Mouse (Mus musculus) erythroblast, adult 5-6 weeks (primary cell): Measurements from ENCODE around the gene Hist1h2bk. TPM values are rescaled to one million over a fixed set of nuclear protein-coding genes. Genes with fewer than 3 reads are reported as not detected.
"Not testable (repeated sequence)": the region's sequence is repeated elsewhere in the genome, so short reads cannot be mapped to it uniquely, and the experiment has no call there.

Source experiments
- ATAC-seq: replicated peaks from 2 replicates; pipeline ENCODE4 v1.8.0; 2016; ENCODE audit warnings: moderate number of reproducible peaks, mild to moderate bottlenecking, moderate TSS enrichment, inconsistent platforms; ENCODE audit not compliant: poor library complexity, low FRiP score, severe bottlenecking
- total RNA-seq, 2 experiments: library from RNA; stranded (forward) in 1 of 2; stranded (reverse) in 1 of 2; fragments of 150-400 nt in 1 of 2; fragments of 200-764, 138-1000 nt in 1 of 2; gene quantifications; 2 replicates each; pipeline versions ENCODE4 v1.2.3 to v1.2.4; 2015 to 2017; ENCODE audit warnings: low replicate concordance in 2 of 2

Gene Hist1h2bk
- total RNA-seq, 2 experiments from 2014 or later = 14.6 to 660 TPM

DNA sequence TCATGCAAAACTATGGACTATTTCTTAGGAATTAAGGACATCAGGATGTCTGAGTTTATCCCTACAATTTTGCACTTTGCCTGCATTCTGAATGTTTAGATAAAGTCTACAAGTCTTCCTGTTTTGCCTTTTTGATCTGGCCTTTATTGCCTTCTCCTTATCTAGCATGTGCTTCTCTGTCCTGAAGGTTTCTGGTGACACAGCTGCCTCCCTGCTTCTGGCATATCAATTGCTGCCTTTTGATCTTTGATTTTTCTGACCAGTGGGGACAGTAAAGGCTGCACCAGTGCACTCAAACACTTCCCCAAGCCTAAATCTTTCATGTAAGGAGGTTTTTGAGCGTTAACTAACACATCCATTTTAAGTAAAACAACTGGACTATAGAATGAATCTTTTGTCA lies 27.8 kb downstream of the Hist1h2bk start:
- no peak for ATAC-seq

DNA sequence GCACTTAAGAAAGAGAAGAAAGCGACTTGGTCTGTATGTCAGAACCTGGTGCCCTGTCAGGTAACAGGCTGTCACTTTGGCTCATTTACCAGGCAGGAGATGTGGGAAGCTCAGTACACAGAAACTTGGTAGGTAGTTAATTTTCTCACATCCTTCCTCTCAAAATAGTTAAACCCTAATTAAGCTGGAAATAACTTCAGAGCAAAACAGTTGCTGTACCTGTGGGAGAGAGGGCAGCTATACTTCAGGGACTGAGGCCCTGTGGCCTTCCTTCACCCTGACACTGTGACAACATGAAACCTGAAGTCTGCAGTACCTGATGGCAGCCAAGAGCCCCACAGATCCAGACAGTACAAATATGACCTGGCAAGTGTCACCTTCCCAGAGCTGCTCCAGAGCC lies 48.5 kb downstream of the Hist1h2bk start, which contains the start of gene Vmn1r188:
TSS of gene Vmn1r188 (plus strand) at position 301 of the 400 bp plus-strand sequence.
- ATAC-seq = not testable (repeated sequence)

Other genes with a start within 250 kb of the Hist1h2bk start
- gene Hist1h2an, start 248.7 kb upstream of the Hist1h2bk start, total RNA-seq (2015; ENCODE audit: low replicate concordance) = not detected in 2 replicates
- gene Hist1h2an, start 248.7 kb upstream of the Hist1h2bk start, total RNA-seq (2017; ENCODE audit: low replicate concordance) = 456 and 497 TPM in 2 replicates
- gene Hist1h2bp, start 248.4 kb upstream of the Hist1h2bk start, total RNA-seq (2015; ENCODE audit: low replicate concordance) = 4.4 and 5.8 TPM in 2 replicates
- 33.7 and 47.3 TPM in 2 replicates for gene Hist1h2bp, start 248.4 kb upstream of the Hist1h2bk start, total RNA-seq (2017; ENCODE audit: low replicate concordance)
- 197 and 261 TPM in 2 replicates for gene Hist1h2bq, start 225.7 kb upstream of the Hist1h2bk start, total RNA-seq (2015; ENCODE audit: low replicate concordance)
- 24.3 and 156 TPM in 2 replicates for gene Hist1h2bq, start 225.7 kb upstream of the Hist1h2bk start, total RNA-seq (2017; ENCODE audit: low replicate concordance)
- 63.1 and 86.1 TPM in 2 replicates for gene Hist1h2ao, start 225.4 kb upstream of the Hist1h2bk start, total RNA-seq (2015; ENCODE audit: low replicate concordance)
- 517 TPM in 1 of 2 replicates, not detected in the other for gene Hist1h2ao, start 225.4 kb upstream of the Hist1h2bk start, total RNA-seq (2017; ENCODE audit: low replicate concordance)
- 71.7 and 77.6 TPM in 2 replicates for gene Hist1h4m, start 224.1 kb upstream of the Hist1h2bk start, total RNA-seq (2015; ENCODE audit: low replicate concordance)
- 860 and 1,014 TPM in 2 replicates for gene Hist1h4m, start 224.1 kb upstream of the Hist1h2bk start, total RNA-seq (2017; ENCODE audit: low replicate concordance)
- 6.9 and 21.5 TPM in 2 replicates for gene Hist1h4n, start 203.7 kb upstream of the Hist1h2bk start, total RNA-seq (2015; ENCODE audit: low replicate concordance)
- 699 and 712 TPM in 2 replicates for gene Hist1h4n, start 203.7 kb upstream of the Hist1h2bk start, total RNA-seq (2017; ENCODE audit: low replicate concordance)
- 40.2 and 52.7 TPM in 2 replicates for gene Hist1h2ap, start 202.4 kb upstream of the Hist1h2bk start, total RNA-seq (2015; ENCODE audit: low replicate concordance)
- gene Hist1h2ap, start 202.4 kb upstream of the Hist1h2bk start, total RNA-seq (2017; ENCODE audit: low replicate concordance) = 924 and 2,814 TPM in 2 replicates
- gene Hist1h2br, start 202.1 kb upstream of the Hist1h2bk start, total RNA-seq (2015; ENCODE audit: low replicate concordance) = 215 and 279 TPM in 2 replicates
- 157 and 261 TPM in 2 replicates for gene Hist1h2br, start 202.1 kb upstream of the Hist1h2bk start, total RNA-seq (2017; ENCODE audit: low replicate concordance)
- gene Zfp184, start 90.8 kb upstream of the Hist1h2bk start, total RNA-seq (2015; ENCODE audit: low replicate concordance) = 0.19 and 2.9 TPM in 2 replicates
- 0.34 and 2.5 TPM in 2 replicates for gene Zfp184, start 90.8 kb upstream of the Hist1h2bk start, total RNA-seq (2017; ENCODE audit: low replicate concordance)
- not detected in 2 replicates for gene Pom121l2, start 54.7 kb upstream of the Hist1h2bk start, total RNA-seq (2015; ENCODE audit: low replicate concordance)
- not detected in 2 replicates for gene Pom121l2, start 54.7 kb upstream of the Hist1h2bk start, total RNA-seq (2017; ENCODE audit: low replicate concordance)
- 2.7 and 6.3 TPM in 2 replicates for gene Prss16, start 26.1 kb upstream of the Hist1h2bk start, total RNA-seq (2015; ENCODE audit: low replicate concordance)
- gene Prss16, start 26.1 kb upstream of the Hist1h2bk start, total RNA-seq (2017; ENCODE audit: low replicate concordance) = 1.8 and 2.2 TPM in 2 replicates
- gene Hist1h2ah, start 302 bp upstream of the Hist1h2bk start, total RNA-seq (2015; ENCODE audit: low replicate concordance) = 2.5 TPM in 1 of 2 replicates, not detected in the other
- 462 and 930 TPM in 2 replicates for gene Hist1h2ah, start 302 bp upstream of the Hist1h2bk start, total RNA-seq (2017; ENCODE audit: low replicate concordance)
- gene Hist1h4i, start 5.5 kb downstream of the Hist1h2bk start, total RNA-seq (2015; ENCODE audit: low replicate concordance) = 32.4 and 38.2 TPM in 2 replicates
- 129 and 151 TPM in 2 replicates for gene Hist1h4i, start 5.5 kb downstream of the Hist1h2bk start, total RNA-seq (2017; ENCODE audit: low replicate concordance)
- gene Hist1h2ag, start 7.1 kb downstream of the Hist1h2bk start, total RNA-seq (2015; ENCODE audit: low replicate concordance) = 3.7 and 12.3 TPM in 2 replicates
- gene Hist1h2ag, start 7.1 kb downstream of the Hist1h2bk start, total RNA-seq (2017; ENCODE audit: low replicate concordance) = 705 and 715 TPM in 2 replicates
- 17.9 and 23.8 TPM in 2 replicates for gene Hist1h2bj, start 7.3 kb downstream of the Hist1h2bk start, total RNA-seq (2015; ENCODE audit: low replicate concordance)
- gene Hist1h2bj, start 7.3 kb downstream of the Hist1h2bk start, total RNA-seq (2017; ENCODE audit: low replicate concordance) = 272 and 275 TPM in 2 replicates
- not detected in 2 replicates for gene Vmn1r188, start 48.6 kb downstream of the Hist1h2bk start, total RNA-seq (2015; ENCODE audit: low replicate concordance)
- gene Vmn1r188, start 48.6 kb downstream of the Hist1h2bk start, total RNA-seq (2017; ENCODE audit: low replicate concordance) = not detected in 2 replicates
- gene Vmn1r189, start 70.0 kb downstream of the Hist1h2bk start, total RNA-seq (2015; ENCODE audit: low replicate concordance) = not detected in 2 replicates
- 0.43 TPM in 1 of 2 replicates, not detected in the other for gene Vmn1r189, start 70.0 kb downstream of the Hist1h2bk start, total RNA-seq (2017; ENCODE audit: low replicate concordance)
- not detected in 2 replicates for gene Vmn1r191, start 148.1 kb downstream of the Hist1h2bk start, total RNA-seq (2015; ENCODE audit: low replicate concordance)
- not detected in 2 replicates for gene Vmn1r191, start 148.1 kb downstream of the Hist1h2bk start, total RNA-seq (2017; ENCODE audit: low replicate concordance)
- gene Vmn1r192, start 155.3 kb downstream of the Hist1h2bk start, total RNA-seq (2015; ENCODE audit: low replicate concordance) = not detected in 2 replicates
- gene Vmn1r192, start 155.3 kb downstream of the Hist1h2bk start, total RNA-seq (2017; ENCODE audit: low replicate concordance) = not detected in 2 replicates
- gene Vmn1r193, start 187.3 kb downstream of the Hist1h2bk start, total RNA-seq (2015; ENCODE audit: low replicate concordance) = not detected in 2 replicates
- gene Vmn1r193, start 187.3 kb downstream of the Hist1h2bk start, total RNA-seq (2017; ENCODE audit: low replicate concordance) = not detected in 2 replicates
- gene Vmn1r194, start 208.3 kb downstream of the Hist1h2bk start, total RNA-seq (2015; ENCODE audit: low replicate concordance) = not detected in 2 replicates
- gene Vmn1r194, start 208.3 kb downstream of the Hist1h2bk start, total RNA-seq (2017; ENCODE audit: low replicate concordance) = not detected in 2 replicates
- gene Vmn1r195, start 234.7 kb downstream of the Hist1h2bk start, total RNA-seq (2015; ENCODE audit: low replicate concordance) = not detected in 2 replicates
- gene Vmn1r195, start 234.7 kb downstream of the Hist1h2bk start, total RNA-seq (2017; ENCODE audit: low replicate concordance) = not detected in 2 replicates